ENCODE assay signal across 13 mouse cellular contexts in the genomic region with DNA sequence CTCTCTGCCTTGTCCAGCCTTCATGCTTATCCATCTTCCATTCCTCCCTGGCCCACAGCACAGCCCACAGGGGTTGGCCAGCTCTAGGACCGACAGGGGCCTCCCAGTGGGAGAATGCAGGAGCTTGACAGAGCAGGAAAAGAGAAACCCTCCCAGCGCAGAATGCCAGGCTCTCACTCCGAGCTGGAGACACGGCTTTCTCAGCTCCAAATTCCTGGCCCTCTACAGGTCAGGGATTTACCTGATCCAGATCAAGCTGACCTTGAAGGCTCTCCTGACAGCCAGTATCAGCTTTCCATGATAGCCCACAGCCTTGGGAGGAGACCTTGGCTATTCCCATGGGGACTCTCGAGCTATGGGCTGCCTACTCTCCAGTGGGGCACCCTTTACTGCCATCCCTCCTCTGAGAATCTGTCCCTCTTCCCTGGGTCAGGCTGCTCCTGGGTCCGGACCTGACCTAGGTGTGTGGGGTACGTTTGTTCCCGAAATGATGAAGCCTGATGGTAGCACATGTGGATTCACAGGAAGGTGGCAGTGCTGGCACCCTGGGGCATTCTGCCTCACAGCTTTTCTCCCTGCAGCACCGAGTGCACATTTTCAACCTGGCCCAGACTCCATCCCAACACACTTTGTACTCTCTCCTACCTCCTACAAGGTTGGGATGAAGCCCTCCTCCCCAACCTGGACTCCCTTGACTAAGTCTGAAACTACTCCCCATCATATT.
DNase-seq lines count a peak whose midpoint lies in the region; ATAC-seq lines count a peak whose summit lies in the region.
"Had no signal": no experiment of that assay in that cellular context is flagged by ENCODE, and none has a peak within 500 bp of the region (broad histone marks: within the 10 kb centered on the region; RNA-seq: fewer than 3 reads in every experiment).

No protein-coding gene starts in this region.

- no peaks in the 10 kb centered on the region for H3K36me3 ChIP-seq in heart, embryonic 10.5 days
- H3K36me3 ChIP-seq in neural tube, embryonic 13.5 days = no peaks in the 10 kb centered on the region
- no peaks in the 10 kb centered on the region for H3K36me3 ChIP-seq in forebrain, embryonic 15.5 days
- H3K36me3 ChIP-seq: liver, embryonic 15.5 days; midbrain, embryonic 12.5 days had no signal

- peak overlapping the region; percentile 53; the same call in 1 of the 2 replicates for H3K27ac ChIP-seq in heart, embryonic 10.5 days
- H3K27ac ChIP-seq in neural tube, embryonic 13.5 days (replicated peaks) = peak overlapping the region; percentile 57
- peak overlapping the region; percentile 84 for H3K27ac ChIP-seq in forebrain, embryonic 15.5 days (replicated peaks)
- H3K27ac ChIP-seq: liver, embryonic 15.5 days; midbrain, embryonic 12.5 days had no signal

- 44% methylated on average over 9 of the region's 9 CpGs for WGBS in heart, embryonic 10.5 days
- 64% methylated on average over 9 of the region's 9 CpGs for WGBS in neural tube, embryonic 13.5 days
- WGBS in forebrain, embryonic 15.5 days = 61% methylated on average over 9 of the region's 9 CpGs

- intact Hi-C loops in heart, postnatal 25 days (cut with DNase I) = no loop called here

- H3K4me3 ChIP-seq in heart, embryonic 10.5 days = no peak overlapping the region
- H3K4me3 ChIP-seq in neural tube, embryonic 13.5 days = no peak overlapping the region
- no peak overlapping the region for H3K4me3 ChIP-seq in forebrain, embryonic 15.5 days
- H3K4me3 ChIP-seq: liver, embryonic 15.5 days; midbrain, embryonic 12.5 days had no signal

- ATAC-seq in neural tube, embryonic 13.5 days (ENCODE audit: low read depth) = no peak
- no peak for ATAC-seq in forebrain, embryonic 15.5 days (replicated peaks)
- ATAC-seq: inflammation-experienced regulatory T-cells, adult 6 months had no signal

- H3K4me2 ChIP-seq in neural tube, embryonic 13.5 days = no peak overlapping the region
- H3K4me2 ChIP-seq in forebrain, embryonic 15.5 days (replicated peaks) = no peak overlapping the region
- H3K4me2 ChIP-seq: liver, embryonic 15.5 days; midbrain, embryonic 12.5 days had no signal

- no peaks in the 10 kb centered on the region for H3K9me3 ChIP-seq in heart, embryonic 10.5 days
- no peaks in the 10 kb centered on the region for H3K9me3 ChIP-seq in neural tube, embryonic 13.5 days
- H3K9me3 ChIP-seq in forebrain, embryonic 15.5 days = no peaks in the 10 kb centered on the region
- H3K9me3 ChIP-seq: liver, embryonic 15.5 days; midbrain, embryonic 12.5 days had no signal

- 0 out of 2 replicates have a peak overlapping the region, but pooled peaks have one; percentile 18 for H3K9ac ChIP-seq in neural tube, embryonic 13.5 days
- H3K9ac ChIP-seq in forebrain, embryonic 15.5 days (replicated peaks) = no peak overlapping the region
- H3K9ac ChIP-seq: liver, embryonic 15.5 days; midbrain, embryonic 12.5 days had no signal

- no peak for DNase-seq in heart, embryonic 10.5 days (ENCODE audit: low spot score)
- no peak for DNase-seq in heart, postnatal 25 days (ENCODE audit: low spot score)
- DNase-seq in neural tube, embryonic 10.5 days (ENCODE audit: extremely low spot score, low spot score) = no peak
- DNase-seq in layer of hippocampus, adult 9-11 months = no peak
- DNase-seq in kidney, postnatal 10 days = no peak
- DNase-seq: adrenal gland, postnatal 10 days; gastrocnemius, postnatal 14 days; right cerebral cortex, postnatal 14 days had no signal

- H3K27me3 ChIP-seq in heart, embryonic 10.5 days (ENCODE audit: insufficient read depth, poor library complexity, severe bottlenecking) = peaks cover 40% of the 10 kb centered on the region
- no peaks in the 10 kb centered on the region for H3K27me3 ChIP-seq in neural tube, embryonic 13.5 days
- no peaks in the 10 kb centered on the region for H3K27me3 ChIP-seq in forebrain, embryonic 15.5 days

- H3K4me1 ChIP-seq in heart, embryonic 10.5 days = peaks cover 26% of the 10 kb centered on the region
- H3K4me1 ChIP-seq in neural tube, embryonic 13.5 days (replicated peaks) = peaks cover 53% of the 10 kb centered on the region
- peaks cover 54% of the 10 kb centered on the region for H3K4me1 ChIP-seq in forebrain, embryonic 15.5 days
- H3K4me1 ChIP-seq: liver, embryonic 15.5 days had no signal
